Mouse (Mus musculus) heart, adult 2 months (tissue): ENCODE results near the gene Irf2bp2.

Experiments
- CTCF ChIP-seq: fragments of 200-600 bp; IDR thresholded peaks from 2 replicates; pipeline ENCODE4 v1.8.1; 2022; ENCODE audit warnings: antibody characterized with exemption, mild to moderate bottlenecking, moderate library complexity
- EP300 ChIP-seq: fragments of 200-500 bp; IDR thresholded peaks from 2 replicates; pipeline ENCODE4 v1.6.1; 2011; ENCODE audit warnings: low read depth, low read length, control low read depth; ENCODE audit not compliant: insufficient read depth
- POLR2A ChIP-seq: fragments of 200-500 bp; IDR thresholded peaks from 2 replicates; pipeline ENCODE4 v1.6.1; 2011; ENCODE audit warnings: mild to moderate bottlenecking, low read depth, low read length, control low read depth; ENCODE audit not compliant: insufficient read depth

GRCm38 (mm10) chr8:126601325-126601724 lies 7.5 kb upstream of the Irf2bp2 start:
- no peak for TF ChIP-seq POLR2A
- no peak for TF ChIP-seq CTCF
- no peak for TF ChIP-seq EP300
